Comparison of ENCODE assay signal across 13 mouse cellular contexts in the genomic region with DNA sequence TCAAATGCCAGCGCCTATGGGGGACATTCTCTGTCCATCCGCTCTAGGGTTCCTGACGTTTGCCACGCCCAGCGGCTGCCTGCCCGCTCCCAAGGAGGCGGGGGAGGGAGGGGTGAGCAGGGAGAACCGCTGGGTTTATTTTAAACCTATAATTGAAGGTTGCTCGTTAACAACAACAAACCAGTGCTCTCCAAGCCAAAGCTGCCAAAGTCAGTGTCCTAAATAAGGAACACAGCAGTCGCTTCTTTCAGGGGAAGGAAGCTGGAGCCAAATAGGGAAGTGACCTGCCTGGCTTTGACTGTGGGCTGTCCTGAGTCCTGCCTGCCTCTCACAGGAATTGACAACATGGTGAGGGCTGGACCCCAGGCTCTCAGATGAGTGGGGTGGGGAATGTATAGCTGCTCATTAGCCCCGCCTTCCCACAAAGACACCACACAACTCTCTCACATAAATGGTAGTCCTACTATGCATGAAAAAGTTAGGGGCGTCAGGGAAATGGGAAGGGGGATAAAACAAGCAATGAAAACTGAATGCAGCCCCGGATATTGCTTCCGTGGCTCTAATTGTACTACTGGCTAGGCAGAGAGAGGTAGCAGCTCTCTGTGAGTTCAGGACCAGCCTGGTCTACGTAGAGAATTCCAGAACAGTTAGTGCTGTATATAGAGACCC. TPM values are rescaled to one million over a fixed set of nuclear protein-coding genes. Genes with fewer than 3 reads are reported as not detected.
DNase-seq lines count a peak whose midpoint lies in the region; ATAC-seq lines count a peak whose summit lies in the region.
"Had no signal": no experiment of that assay in that cellular context is flagged by ENCODE, and none has a peak within 500 bp of the region (broad histone marks: within the 10 kb centered on the region; RNA-seq: fewer than 3 reads in every experiment).

No protein-coding gene starts in this region.

- H3K27me3 ChIP-seq in liver, embryonic 16.5 days (ENCODE audit: control insufficient read depth, insufficient read depth, low read depth, low read length), result no peaks in the 10 kb centered on the region
- no peaks in the 10 kb centered on the region for H3K27me3 ChIP-seq in forebrain, embryonic 15.5 days
- peaks cover 4% of the 10 kb centered on the region; the same call in 1 of the 2 replicates for H3K27me3 ChIP-seq in limb, embryonic 10.5 days (ENCODE audit: low read depth, poor library complexity, severe bottlenecking)
- H3K27me3 ChIP-seq: stomach, embryonic 15.5 days had no signal

- H3K4me2 ChIP-seq in liver, embryonic 16.5 days (ENCODE audit: low read depth, low read length), result no peak overlapping the region
- H3K4me2 ChIP-seq in forebrain, embryonic 15.5 days (replicated peaks), result no peak overlapping the region
- H3K4me2 ChIP-seq: hindbrain, embryonic 13.5 days; stomach, embryonic 15.5 days had no signal

- H3K4me1 ChIP-seq in brown adipose tissue, adult 24 weeks (ENCODE audit: control insufficient read depth, insufficient read depth, insufficient read length, low read length), result no peaks in the 10 kb centered on the region
- H3K4me1 ChIP-seq in liver, embryonic 16.5 days (ENCODE audit: control insufficient read depth, low read depth, low read length), result peaks cover 16% of the 10 kb centered on the region
- peaks cover 5% of the 10 kb centered on the region for H3K4me1 ChIP-seq in forebrain, embryonic 15.5 days
- peaks cover 9% of the 10 kb centered on the region for H3K4me1 ChIP-seq in limb, embryonic 10.5 days

- no peaks in the 10 kb centered on the region for H3K36me3 ChIP-seq in liver, embryonic 16.5 days (ENCODE audit: control insufficient read depth, insufficient read depth)
- no peaks in the 10 kb centered on the region for H3K36me3 ChIP-seq in forebrain, embryonic 15.5 days
- H3K36me3 ChIP-seq in limb, embryonic 10.5 days, result no peaks in the 10 kb centered on the region
- H3K36me3 ChIP-seq: hindbrain, embryonic 13.5 days; stomach, embryonic 15.5 days had no signal

- WGBS in liver, embryonic 16.5 days (ENCODE audit: insufficient replicate concordance), result 59% methylated on average over 15 of the region's 15 CpGs
- WGBS in forebrain, embryonic 15.5 days, result 78% methylated on average over 15 of the region's 15 CpGs
- 81% methylated on average over 15 of the region's 15 CpGs for WGBS in limb, embryonic 10.5 days

- peak overlapping the region; percentile 27; the same call in 1 of the 2 replicates for H3K27ac ChIP-seq in brown adipose tissue, adult 24 weeks (replicated peaks; ENCODE audit: low read depth, low read length)
- peak overlapping the region; percentile 49 for H3K27ac ChIP-seq in liver, embryonic 16.5 days (ENCODE audit: low read length)
- H3K27ac ChIP-seq in forebrain, embryonic 15.5 days (replicated peaks), result no peak overlapping the region
- no peak overlapping the region for H3K27ac ChIP-seq in limb, embryonic 10.5 days
- H3K27ac ChIP-seq: hindbrain, embryonic 13.5 days; stomach, embryonic 15.5 days had no signal

- no peak overlapping the region for H3K9ac ChIP-seq in liver, embryonic 16.5 days (ENCODE audit: low read depth, low read length)
- H3K9ac ChIP-seq in forebrain, embryonic 15.5 days (replicated peaks), result no peak overlapping the region
- H3K9ac ChIP-seq: forebrain, postnatal 0 days; hindbrain, embryonic 13.5 days; liver, embryonic 14.5 days; stomach, embryonic 15.5 days had no signal

- ATAC-seq in liver, embryonic 16.5 days (ENCODE audit: low read depth), result no peak
- ATAC-seq in forebrain, embryonic 15.5 days (replicated peaks), result no peak
- no peak for ATAC-seq in megakaryocyte-erythroid progenitor cell, adult 5-6 weeks (replicated peaks; ENCODE audit: low FRiP score, low TSS enrichment, poor library complexity, severe bottlenecking)
- ATAC-seq: forebrain, postnatal 0 days had no signal

- H3K4me3 ChIP-seq in brown adipose tissue, adult 24 weeks (ENCODE audit: insufficient read depth, low read depth, low read length), result no peak overlapping the region
- H3K4me3 ChIP-seq in liver, embryonic 16.5 days (ENCODE audit: low read depth, low read length), result no peak overlapping the region
- H3K4me3 ChIP-seq in forebrain, embryonic 15.5 days, result no peak overlapping the region
- no peak overlapping the region for H3K4me3 ChIP-seq in limb, embryonic 10.5 days
- H3K4me3 ChIP-seq: hindbrain, embryonic 13.5 days; stomach, embryonic 15.5 days had no signal

- DNase-seq in heart, adult 11 months, result peak; percentile 97
- no peak for DNase-seq in heart, postnatal 36 days
- DNase-seq in 416B (ENCODE audit: low read depth), result peak; percentile 41
- DNase-seq in limb, embryonic 10.5 days (ENCODE audit: low spot score), result no peak
- DNase-seq: forebrain, postnatal 0 days; midbrain, embryonic 14.5 days had no signal

- H3K9me3 ChIP-seq in liver, embryonic 16.5 days (replicated peaks; ENCODE audit: control insufficient read depth, low read length), result no peaks in the 10 kb centered on the region
- no peaks in the 10 kb centered on the region for H3K9me3 ChIP-seq in forebrain, embryonic 15.5 days
- no peaks in the 10 kb centered on the region for H3K9me3 ChIP-seq in limb, embryonic 10.5 days (replicated peaks)
- H3K9me3 ChIP-seq: hindbrain, embryonic 13.5 days; stomach, embryonic 15.5 days had no signal

- intact Hi-C loops in heart, postnatal 36 days (cut with DNase I), result no loop called here

RNA-seq across cellular contexts. Expression of a gene that starts 34.6 kb away (rescaled TPM):
- total RNA-seq in heart, postnatal 36 days (2021), result 10 to 100 TPM; 40.1 to 46.0 TPM
- 32.8 and 33.3 TPM in 2 replicates for polyA plus RNA-seq in brown adipose tissue, adult 24 weeks (2012; ENCODE audit: insufficient read depth, insufficient read length, missing spikeins)
- 67.7 and 69.3 TPM in 2 replicates for polyA plus RNA-seq in liver, embryonic 16.5 days (2015; fragmentation: Nextera tagmentation; extraction: Ambion mirVana)
- polyA plus RNA-seq in forebrain, embryonic 15.5 days (2015; fragmentation: Nextera tagmentation; extraction: Ambion mirVana), result 62.9 and 72.0 TPM in 2 replicates
- polyA plus RNA-seq in limb, embryonic 10.5 days (2016; fragmentation: Nextera tagmentation; extraction: Ambion mirVana), result 103 and 114 TPM in 2 replicates
- 58.6 and 105 TPM in 2 replicates for total RNA-seq in megakaryocyte-erythroid progenitor cell, adult 5-6 weeks (2014; fragmentation: Nextera tagmentation)
- 104 and 158 TPM in 2 replicates for total RNA-seq in megakaryocyte-erythroid progenitor cell, adult 5-6 weeks (2017)

Comparison
In these comparisons a context has a peak if more than half of its experiments do, and no peak if none do; other contexts are left out.
1. DNase-seq: peak in heart, adult 11 months (single experiment) and 416B (single experiment); none in heart, postnatal 36 days (0 of 2) and limb, embryonic 10.5 days (single experiment).
2. H3K27ac ChIP-seq: peak in brown adipose tissue, adult 24 weeks (single experiment) and liver, embryonic 16.5 days (single experiment); none in forebrain, embryonic 15.5 days (single experiment) and limb, embryonic 10.5 days (single experiment).